Mouse (Mus musculus) kidney, adult 2 months (tissue): ENCODE measurements around the gene Ebf1.

Experiments used
- CTCF ChIP-seq: fragments of 200-500 bp; conservative IDR thresholded peaks from 2 replicates; pipeline ENCODE4 v1.5.1; 2011; ENCODE audit warnings: low read depth, mild to moderate bottlenecking, control low read depth, low read length, moderate library complexity, mixed read lengths; ENCODE audit not compliant: insufficient read depth, insufficient read length
- POLR2A ChIP-seq: fragments of 200-500 bp; IDR thresholded peaks from one replicate; pipeline ENCODE4 v1.6.1; 2011; ENCODE audit warnings: low read depth, low read length, control low read depth

DNA sequence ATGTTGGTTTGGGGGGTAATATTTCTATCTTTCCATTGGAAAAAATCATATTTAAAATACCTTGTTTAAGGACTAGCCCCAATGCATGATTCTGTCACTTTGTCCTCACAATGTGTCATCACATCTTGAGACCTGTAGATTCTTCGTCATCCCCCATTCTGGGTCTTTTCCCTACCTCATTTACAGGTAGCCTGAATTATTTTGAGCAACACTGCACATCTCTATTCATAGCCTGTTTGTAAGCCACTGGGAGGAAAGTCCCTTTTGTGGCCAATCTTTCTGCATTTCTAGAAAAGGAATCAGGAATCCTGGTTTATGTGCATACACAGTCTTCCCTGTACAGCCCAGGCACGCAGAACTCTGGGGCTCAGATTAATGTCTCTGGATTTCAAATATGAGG, 269.8 kb downstream of the Ebf1 start:
- TF ChIP-seq POLR2A (no peak), CTCF (no peak)
